Mouse (Mus musculus): Measurements from ENCODE around the gene Caskin1. TPM values are rescaled to one million over a fixed set of nuclear protein-coding genes. Genes with fewer than 3 reads are reported as not detected.

The Caskin1 gene
- polyA plus RNA-seq, 1 experiment from 2014 or later: 25.4 TPM

DNA sequence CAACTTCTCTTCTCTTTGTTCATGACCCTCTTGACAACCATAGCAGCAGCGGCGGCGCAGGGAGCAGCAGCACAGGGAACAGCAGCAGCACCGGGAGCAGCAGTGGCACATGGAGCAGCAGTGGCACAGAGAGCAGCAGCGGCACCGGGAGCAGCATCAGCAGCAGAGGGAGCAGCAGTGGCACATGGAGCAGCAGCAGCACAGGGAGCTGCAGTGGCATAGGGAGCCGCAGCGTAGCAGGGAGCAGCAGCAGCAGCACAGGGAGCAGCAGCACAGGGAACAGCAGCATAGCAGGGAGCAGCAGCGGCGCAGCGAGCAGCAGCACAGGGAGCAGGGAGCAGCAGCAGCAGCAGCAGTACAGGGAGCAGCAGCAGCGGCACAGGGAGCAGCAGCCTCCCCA lies 56.2 kb downstream of the Caskin1 start:
- WGBS: 21% methylated on average over 12 of the region's 12 CpGs
- Histone ChIP-seq H3K4me1 (peaks cover 12% of the 10 kb centered on the region; the same call in 1 of the 2 replicates), H3K4me3 (0 out of 2 replicates have a peak overlapping the region, but pooled peaks have one; percentile 7), H3K27ac (no peak overlapping the region), H3K9ac (no peak overlapping the region), H3K4me2 (replicated peaks) (peak overlapping the region; percentile 41), H3K36me3 (no peaks in the 10 kb centered on the region), H3K9me3 (no peaks in the 10 kb centered on the region), H3K27me3 (replicated peaks) (peaks cover 17% of the 10 kb centered on the region)
- ATAC-seq (ENCODE audit: low FRiP score, low read depth): no peak

- no peak overlapping the region for H3K9ac ChIP-seq
- H3K9me3 ChIP-seq: no peaks in the 10 kb centered on the region
- H3K4me1 ChIP-seq: peaks cover 12% of the 10 kb centered on the region; the same call in 1 of the 2 replicates
- H3K36me3 ChIP-seq: no peaks in the 10 kb centered on the region
- H3K4me2 ChIP-seq (replicated peaks): no peak overlapping the region
- H3K27me3 ChIP-seq (replicated peaks): peaks cover 17% of the 10 kb centered on the region
- no peak overlapping the region for H3K27ac ChIP-seq
- no peak overlapping the region for H3K4me3 ChIP-seq
- WGBS: 89% methylated on average over 2 of the region's 2 CpGs
- no peak for ATAC-seq (ENCODE audit: low FRiP score, low read depth)
These were observed 56.8 kb downstream of the Caskin1 start for GRCm38 (mm10) chr17:24545247-24545646.

DNA sequence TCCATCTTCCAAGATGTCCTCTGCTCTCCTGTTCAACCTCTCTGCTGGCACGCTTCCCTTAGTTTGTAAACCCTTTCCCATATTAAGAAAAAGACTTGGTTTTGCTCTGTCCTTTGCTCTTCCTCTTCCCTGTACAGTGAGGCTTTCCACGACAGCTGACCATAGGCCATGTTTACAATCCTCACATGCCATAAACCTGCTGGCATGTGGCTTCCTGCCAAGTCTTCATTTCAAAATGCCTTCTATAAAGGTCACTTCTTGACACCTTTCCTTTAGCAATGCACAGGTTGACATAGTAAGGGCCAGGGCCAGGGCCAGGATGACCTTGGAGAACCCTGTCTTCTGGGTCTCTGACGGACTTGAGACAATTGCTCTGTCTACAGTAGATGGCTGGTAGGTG lies 57.8 kb downstream of the Caskin1 start:
- no peak overlapping the region for H3K27ac ChIP-seq
- H3K9ac ChIP-seq: no peak overlapping the region
- peaks cover 17% of the 10 kb centered on the region for H3K27me3 ChIP-seq (replicated peaks)
- peaks cover 19% of the 10 kb centered on the region for H3K4me1 ChIP-seq
- no peak overlapping the region for H3K4me3 ChIP-seq
- ATAC-seq (ENCODE audit: low FRiP score, low read depth): no peak
- H3K9me3 ChIP-seq: no peaks in the 10 kb centered on the region
- H3K4me2 ChIP-seq (replicated peaks): no peak overlapping the region
- H3K36me3 ChIP-seq: no peaks in the 10 kb centered on the region
- 87% methylated on average over 3 of the region's 3 CpGs for WGBS

- Histone ChIP-seq H3K36me3 (no peaks in the 10 kb centered on the region), H3K9me3 (no peaks in the 10 kb centered on the region), H3K4me3 (no peak overlapping the region), H3K4me2 (replicated peaks) (peak overlapping the region; percentile 85), H3K9ac (no peak overlapping the region), H3K27me3 (replicated peaks) (peaks cover 17% of the 10 kb centered on the region), H3K27ac (no peak overlapping the region), H3K4me1 (peaks cover 34% of the 10 kb centered on the region)
- 41% methylated on average over 9 of the region's 9 CpGs for WGBS
- no peak for ATAC-seq (ENCODE audit: low FRiP score, low read depth)
These were observed 60.0 kb downstream of the Caskin1 start for GRCm38 (mm10) chr17:24548435-24548834.

GRCm38 (mm10) chr17:24548921-24549617 lies 60.7 kb downstream of the Caskin1 start:
- no peaks in the 10 kb centered on the region for H3K36me3 ChIP-seq
- H3K9me3 ChIP-seq: no peaks in the 10 kb centered on the region
- 5% methylated on average over 23 of the region's 23 CpGs for WGBS
- ATAC-seq (ENCODE audit: low FRiP score, low read depth): peak; percentile 24
- H3K9ac ChIP-seq: 0 out of 2 replicates have a peak overlapping the region, but pooled peaks have one; percentile 6
- H3K4me3 ChIP-seq: peak overlapping the region; percentile 76
- peaks cover 17% of the 10 kb centered on the region for H3K27me3 ChIP-seq (replicated peaks)
- H3K27ac ChIP-seq: no peak overlapping the region
- peaks cover 34% of the 10 kb centered on the region for H3K4me1 ChIP-seq
- H3K4me2 ChIP-seq (replicated peaks): peak overlapping the region; percentile 85

GRCm38 (mm10) chr17:24549618-24550415 lies 61.4 kb downstream of the Caskin1 start, which contains the start of gene Pkd1:
Pkd1 (plus strand) TSS chr17:24549834.
- under 1% methylated on average over 72 of the region's 72 CpGs for WGBS
- no peaks in the 10 kb centered on the region for H3K9me3 ChIP-seq
- peak within 1 kb of the TSS; percentile 96 for H3K27ac ChIP-seq
- peaks cover 29% of the 10 kb centered on the region for H3K4me1 ChIP-seq
- H3K4me2 ChIP-seq (replicated peaks): peak within 1 kb of the TSS; percentile 85
- H3K27me3 ChIP-seq (replicated peaks): peaks cover 14% of the 10 kb centered on the region
- peak within 1 kb of the TSS; percentile 76 for H3K4me3 ChIP-seq
- no peaks in the 10 kb centered on the region for H3K36me3 ChIP-seq
- H3K9ac ChIP-seq: peak within 1 kb of the TSS; percentile 94
- ATAC-seq (ENCODE audit: low FRiP score, low read depth): peak; percentile 95

DNA sequence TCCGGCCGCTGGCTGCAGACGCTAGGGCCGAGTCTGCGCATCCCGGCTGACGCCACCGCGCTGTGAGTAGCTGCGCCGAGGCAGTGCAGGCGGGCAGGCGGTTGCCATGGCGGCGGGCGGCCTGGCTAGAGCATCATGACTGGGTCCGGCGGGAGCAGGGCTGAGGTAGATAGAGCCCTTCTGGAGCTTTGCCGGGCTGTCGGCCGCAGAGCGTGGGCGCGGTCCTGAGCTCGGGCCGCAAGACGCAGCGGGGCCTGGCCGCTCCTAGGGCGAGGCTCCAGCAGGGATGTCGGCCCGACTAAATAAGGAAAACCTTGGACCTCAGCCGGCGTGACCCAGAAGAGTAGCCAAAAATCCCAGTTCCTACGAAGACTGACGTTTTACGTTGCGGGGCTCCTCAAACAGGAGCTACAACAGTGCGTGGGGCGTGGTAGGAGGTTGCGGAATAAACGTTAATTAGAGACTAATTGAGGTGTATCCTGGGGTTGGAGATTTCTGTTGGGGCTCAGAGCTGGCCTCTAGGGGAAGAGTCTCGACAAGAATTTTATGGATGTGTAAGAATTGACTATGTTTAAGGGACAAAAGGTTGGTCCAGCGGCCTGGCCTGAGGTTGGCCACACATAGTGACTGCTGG lies 62.1 kb downstream of the Caskin1 start:
- peak; percentile 88 for ATAC-seq (ENCODE audit: low FRiP score, low read depth)
- Histone ChIP-seq H3K36me3 (no peaks in the 10 kb centered on the region), H3K27ac (peak overlapping the region; percentile 96), H3K4me1 (peaks cover 29% of the 10 kb centered on the region), H3K9ac (peak overlapping the region; percentile 94), H3K9me3 (no peaks in the 10 kb centered on the region), H3K27me3 (replicated peaks) (peaks cover 13% of the 10 kb centered on the region), H3K4me2 (replicated peaks) (peak overlapping the region; percentile 85), H3K4me3 (peak overlapping the region; percentile 76)
- WGBS: under 1% methylated on average over 44 of the region's 44 CpGs

GRCm38 (mm10) chr17:24551050-24551444 lies 62.6 kb downstream of the Caskin1 start:
- H3K9me3 ChIP-seq: no peaks in the 10 kb centered on the region
- peak overlapping the region; percentile 96 for H3K27ac ChIP-seq
- WGBS: 52% methylated on average over 3 of the region's 3 CpGs
- peaks cover 29% of the 10 kb centered on the region for H3K4me1 ChIP-seq
- no peak for ATAC-seq (ENCODE audit: low FRiP score, low read depth)
- H3K27me3 ChIP-seq (replicated peaks): peaks cover 13% of the 10 kb centered on the region
- peak overlapping the region; percentile 76 for H3K4me3 ChIP-seq
- no peaks in the 10 kb centered on the region for H3K36me3 ChIP-seq
- H3K9ac ChIP-seq: peak overlapping the region; percentile 94
- H3K4me2 ChIP-seq (replicated peaks): peak overlapping the region; percentile 85

- no peak overlapping the region for H3K27ac ChIP-seq
- H3K4me3 ChIP-seq: no peak overlapping the region
- ATAC-seq (ENCODE audit: low FRiP score, low read depth): no peak
- 89% methylated on average over 7 of the region's 7 CpGs for WGBS
- peaks cover 28% of the 10 kb centered on the region for H3K4me1 ChIP-seq
- no peaks in the 10 kb centered on the region for H3K36me3 ChIP-seq
- no peaks in the 10 kb centered on the region for H3K9me3 ChIP-seq
- H3K4me2 ChIP-seq (replicated peaks): no peak overlapping the region
- H3K27me3 ChIP-seq (replicated peaks): no peaks in the 10 kb centered on the region
- no peak overlapping the region for H3K9ac ChIP-seq
These were observed 68.7 kb downstream of the Caskin1 start for GRCm38 (mm10) chr17:24557091-24557490.

Other genes starting within 250 kb of the Caskin1 start
- gene Ccnf, start 237.1 kb upstream of the Caskin1 start, polyA plus RNA-seq (2016; fragmentation: Nextera tagmentation; extraction: Ambion mirVana): 53.5 and 54.8 TPM in 2 replicates
- 0.13 and 0.22 TPM in 2 replicates for gene Abca17, start 137.5 kb upstream of the Caskin1 start, polyA plus RNA-seq (2016; fragmentation: Nextera tagmentation; extraction: Ambion mirVana)
- 22.9 and 25.8 TPM in 2 replicates for gene Abca3, start 136.7 kb upstream of the Caskin1 start, polyA plus RNA-seq (2016; fragmentation: Nextera tagmentation; extraction: Ambion mirVana)
- gene Rnps1, start 74.0 kb upstream of the Caskin1 start, polyA plus RNA-seq (2016; fragmentation: Nextera tagmentation; extraction: Ambion mirVana): 333 and 341 TPM in 2 replicates
- gene Eci1, start 62.0 kb upstream of the Caskin1 start, polyA plus RNA-seq (2016; fragmentation: Nextera tagmentation; extraction: Ambion mirVana): 58.0 and 67.9 TPM in 2 replicates
- gene Dnase1l2, start 45.5 kb upstream of the Caskin1 start, polyA plus RNA-seq (2016; fragmentation: Nextera tagmentation; extraction: Ambion mirVana): 3.4 and 4.4 TPM in 2 replicates
- gene E4f1, start 18.3 kb upstream of the Caskin1 start, polyA plus RNA-seq (2016; fragmentation: Nextera tagmentation; extraction: Ambion mirVana): 37.9 and 38.5 TPM in 2 replicates
- gene Pgp, start 18.2 kb upstream of the Caskin1 start, polyA plus RNA-seq (2016; fragmentation: Nextera tagmentation; extraction: Ambion mirVana): 58.6 and 62.7 TPM in 2 replicates
- 0.28 TPM in 2 replicates for gene Bricd5, start 14.7 kb upstream of the Caskin1 start, polyA plus RNA-seq (2016; fragmentation: Nextera tagmentation; extraction: Ambion mirVana)
- gene Mlst8, start 9.5 kb upstream of the Caskin1 start, polyA plus RNA-seq (2016; fragmentation: Nextera tagmentation; extraction: Ambion mirVana): 33.8 and 34.9 TPM in 2 replicates
- 83.4 and 84.0 TPM in 2 replicates for gene Traf7, start 39.3 kb downstream of the Caskin1 start, polyA plus RNA-seq (2016; fragmentation: Nextera tagmentation; extraction: Ambion mirVana)
- 1.6 and 2.2 TPM in 2 replicates for gene Rab26, start 45.6 kb downstream of the Caskin1 start, polyA plus RNA-seq (2016; fragmentation: Nextera tagmentation; extraction: Ambion mirVana)
- gene Pkd1, start 61.2 kb downstream of the Caskin1 start, polyA plus RNA-seq (2016; fragmentation: Nextera tagmentation; extraction: Ambion mirVana): 23.0 and 26.5 TPM in 2 replicates
- gene Tsc2, start 144.0 kb downstream of the Caskin1 start, polyA plus RNA-seq (2016; fragmentation: Nextera tagmentation; extraction: Ambion mirVana): 66.5 and 75.0 TPM in 2 replicates
- gene Nthl1, start 144.1 kb downstream of the Caskin1 start, polyA plus RNA-seq (2016; fragmentation: Nextera tagmentation; extraction: Ambion mirVana): 10.5 and 12.4 TPM in 2 replicates
- 36.9 and 37.7 TPM in 2 replicates for gene Slc9a3r2, start 161.7 kb downstream of the Caskin1 start, polyA plus RNA-seq (2016; fragmentation: Nextera tagmentation; extraction: Ambion mirVana)
- gene Npw, start 169.9 kb downstream of the Caskin1 start, polyA plus RNA-seq (2016; fragmentation: Nextera tagmentation; extraction: Ambion mirVana): not detected in 2 replicates
- gene Zfp598, start 181.1 kb downstream of the Caskin1 start, polyA plus RNA-seq (2016; fragmentation: Nextera tagmentation; extraction: Ambion mirVana): 24.1 and 27.2 TPM in 2 replicates
- gene Syngr3, start 201.4 kb downstream of the Caskin1 start, polyA plus RNA-seq (2016; fragmentation: Nextera tagmentation; extraction: Ambion mirVana): 42.3 and 43.3 TPM in 2 replicates
- 40.2 and 41.9 TPM in 2 replicates for gene Gfer, start 207.6 kb downstream of the Caskin1 start, polyA plus RNA-seq (2016; fragmentation: Nextera tagmentation; extraction: Ambion mirVana)
- gene Noxo1, start 207.6 kb downstream of the Caskin1 start, polyA plus RNA-seq (2016; fragmentation: Nextera tagmentation; extraction: Ambion mirVana): 2.4 and 3.0 TPM in 2 replicates
- 91.5 and 95.3 TPM in 2 replicates for gene Tbl3, start 219.1 kb downstream of the Caskin1 start, polyA plus RNA-seq (2016; fragmentation: Nextera tagmentation; extraction: Ambion mirVana)
- not detected in 2 replicates for gene Rnf151, start 229.5 kb downstream of the Caskin1 start, polyA plus RNA-seq (2016; fragmentation: Nextera tagmentation; extraction: Ambion mirVana)
- gene Rps2, start 229.5 kb downstream of the Caskin1 start, polyA plus RNA-seq (2016; fragmentation: Nextera tagmentation; extraction: Ambion mirVana): 826 and 871 TPM in 2 replicates
- 230 and 240 TPM in 2 replicates for gene Ndufb10, start 235.9 kb downstream of the Caskin1 start, polyA plus RNA-seq (2016; fragmentation: Nextera tagmentation; extraction: Ambion mirVana)
- gene Rpl3l, start 239.2 kb downstream of the Caskin1 start, polyA plus RNA-seq (2016; fragmentation: Nextera tagmentation; extraction: Ambion mirVana): not detected in 2 replicates
- 23.3 and 24.8 TPM in 2 replicates for gene Msrb1, start 248.0 kb downstream of the Caskin1 start, polyA plus RNA-seq (2016; fragmentation: Nextera tagmentation; extraction: Ambion mirVana)